Mouse (Mus musculus): ENCODE data around the gene Olfr1287.

Gene Olfr1287

DNA sequence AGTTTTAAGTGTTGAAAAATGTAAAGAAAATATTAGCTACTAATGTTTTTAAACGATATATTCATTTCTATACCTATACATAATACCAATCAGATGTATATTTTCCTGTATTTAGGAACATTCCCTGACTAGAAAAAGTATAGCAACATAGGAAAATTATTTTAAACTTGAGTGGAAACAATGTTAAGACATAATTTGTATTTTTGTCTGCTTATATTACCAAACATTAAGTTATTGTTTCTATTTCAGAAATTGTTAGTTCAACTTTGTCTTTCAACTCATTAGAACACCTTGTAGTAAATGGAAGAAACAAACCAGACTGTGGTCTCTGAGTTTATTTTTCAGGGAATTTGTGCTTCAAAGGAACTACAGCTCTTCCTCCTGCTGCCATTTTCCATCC lies at the start of gene Olfr1287:
Gene Olfr1287 (plus strand): TSS at position 301 of the 400 bp plus-strand sequence.
- no peak for DNase-seq (ENCODE audit: low read depth)

- no peak for DNase-seq (ENCODE audit: low read depth)
These were observed 26.0 kb upstream of the Olfr1287 start, which contains the start of gene Olfr1286 for GRCm38 (mm10) chr2:111422931-111423330. Gene Olfr1286 (minus strand): TSS chr2:111423115.

DNA sequence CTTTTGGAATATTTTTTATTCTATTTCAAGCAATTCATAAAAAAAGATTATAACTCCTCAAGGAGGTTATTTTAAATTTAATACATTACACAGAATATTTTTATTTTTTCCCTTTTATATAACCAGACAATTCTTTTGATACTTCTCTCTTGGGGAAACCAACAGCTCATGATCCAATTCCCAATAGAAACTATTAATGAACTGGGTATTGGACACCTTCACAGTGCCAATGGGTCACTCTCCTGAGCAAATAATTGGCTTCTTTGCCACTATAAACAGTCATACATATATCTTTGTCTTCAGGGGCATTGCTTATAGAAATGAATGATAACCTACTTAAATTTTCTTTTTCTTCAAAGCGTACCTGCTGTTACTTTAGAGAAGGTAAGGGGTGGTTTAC lies 24.9 kb downstream of the Olfr1287 start, which contains the start of gene Olfr1288:
Gene Olfr1288 (plus strand): TSS at position 301 of the 400 bp plus-strand sequence.
- no peak for DNase-seq (ENCODE audit: low read depth)

GRCm38 (mm10) chr2:111480519-111480918 lies 31.6 kb downstream of the Olfr1287 start, which contains the start of gene Olfr1289:
Gene Olfr1289 (plus strand): TSS chr2:111480819.
- DNase-seq (ENCODE audit: low read depth): no peak

- no peak for DNase-seq (ENCODE audit: low read depth)
These were observed 44.8 kb downstream of the Olfr1287 start, which contains the start of gene Olfr1290 for GRCm38 (mm10) chr2:111493729-111494128. Gene Olfr1290 (minus strand): TSS chr2:111493829.

GRCm38 (mm10) chr2:111496880-111497279 lies 47.9 kb downstream of the Olfr1287 start, which contains the start of gene Olfr1291-ps1:
Gene Olfr1291-ps1 (plus strand): TSS chr2:111497180.
- no peak for DNase-seq (ENCODE audit: low read depth)
